Mouse (Mus musculus) liver, adult (tissue): ENCODE data around the gene Otop2.

Experiments used
- GATA4 ChIP-seq: IDR thresholded peaks from 2 replicates; pipeline ENCODE4 v1.6.1; 2014; ENCODE audit warnings: mild to moderate bottlenecking, low read length; ENCODE audit not compliant: insufficient replicate concordance

Gene Otop2

GRCm38 (mm10) chr11:115286201-115286993, 20.6 kb upstream of the Otop2 start:
- TF ChIP-seq GATA4, result no peak

DNA sequence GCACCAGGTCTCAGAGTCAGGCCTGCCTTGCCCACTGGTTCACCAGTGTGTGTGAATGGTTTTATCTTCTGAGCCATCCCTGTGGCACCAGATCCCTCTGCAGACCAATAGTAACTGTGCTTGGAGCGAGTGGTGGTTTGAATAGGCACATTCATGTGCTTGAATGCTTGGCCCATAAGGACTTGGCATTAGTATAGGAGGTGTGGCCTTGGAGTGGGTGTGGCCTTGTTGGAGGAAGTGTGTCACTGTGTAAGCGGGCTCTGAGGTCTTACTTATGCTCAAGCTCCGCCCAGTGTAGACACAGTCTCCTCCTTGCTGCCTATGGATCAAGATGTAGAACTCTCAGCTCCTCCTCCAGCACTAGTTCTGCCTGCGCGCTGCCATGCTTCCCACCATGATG, 19.6 kb upstream of the Otop2 start:
- TF ChIP-seq GATA4, result no peak

DNA sequence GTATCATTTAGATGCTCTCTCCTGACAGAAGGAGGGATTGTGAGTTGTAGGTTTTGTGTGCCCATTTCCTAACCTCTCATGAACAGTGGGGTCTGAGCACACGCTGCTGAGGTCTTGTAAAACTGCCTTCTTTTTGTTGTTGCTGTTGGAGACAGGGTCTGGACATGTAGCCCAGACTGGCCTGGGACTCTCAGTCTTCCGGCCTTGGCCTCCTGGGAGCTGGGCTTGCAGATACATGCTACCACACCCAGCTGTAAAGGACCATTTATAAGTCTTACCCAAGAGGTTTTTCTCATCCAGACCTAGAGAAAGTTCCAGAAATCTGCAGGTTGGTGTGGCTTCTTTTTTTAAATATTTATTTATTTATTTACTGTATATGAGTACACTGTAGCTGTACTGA, 18.7 kb upstream of the Otop2 start:
- TF ChIP-seq GATA4, result no peak

- TF ChIP-seq GATA4, result no peak
Observed at GRCm38 (mm10) chr11:115289885-115290284, 17.1 kb upstream of the Otop2 start.

GRCm38 (mm10) chr11:115290314-115290713, 16.6 kb upstream of the Otop2 start:
- no peak for TF ChIP-seq GATA4

DNA sequence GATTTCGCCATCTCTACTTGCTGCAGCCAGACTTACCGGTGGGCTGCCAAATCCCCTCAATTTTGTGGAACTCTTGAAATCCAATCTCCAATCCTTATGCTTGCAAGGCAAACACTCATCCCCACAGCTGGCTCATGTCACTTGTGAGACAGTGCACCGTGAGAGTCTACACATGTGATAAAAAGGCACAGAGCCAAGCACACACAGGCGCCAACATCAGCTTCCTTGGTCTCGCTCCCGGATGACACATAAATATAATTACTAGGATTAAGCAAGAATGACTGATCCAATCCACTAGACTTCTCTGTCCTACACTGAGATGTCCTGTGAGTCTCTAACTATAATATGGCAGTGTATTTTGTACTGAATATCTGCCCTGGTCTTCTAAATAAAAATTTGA, 16.0 kb upstream of the Otop2 start:
- no peak for TF ChIP-seq GATA4

- no peak for TF ChIP-seq GATA4
Observed at GRCm38 (mm10) chr11:115291503-115291902, 15.5 kb upstream of the Otop2 start.

DNA sequence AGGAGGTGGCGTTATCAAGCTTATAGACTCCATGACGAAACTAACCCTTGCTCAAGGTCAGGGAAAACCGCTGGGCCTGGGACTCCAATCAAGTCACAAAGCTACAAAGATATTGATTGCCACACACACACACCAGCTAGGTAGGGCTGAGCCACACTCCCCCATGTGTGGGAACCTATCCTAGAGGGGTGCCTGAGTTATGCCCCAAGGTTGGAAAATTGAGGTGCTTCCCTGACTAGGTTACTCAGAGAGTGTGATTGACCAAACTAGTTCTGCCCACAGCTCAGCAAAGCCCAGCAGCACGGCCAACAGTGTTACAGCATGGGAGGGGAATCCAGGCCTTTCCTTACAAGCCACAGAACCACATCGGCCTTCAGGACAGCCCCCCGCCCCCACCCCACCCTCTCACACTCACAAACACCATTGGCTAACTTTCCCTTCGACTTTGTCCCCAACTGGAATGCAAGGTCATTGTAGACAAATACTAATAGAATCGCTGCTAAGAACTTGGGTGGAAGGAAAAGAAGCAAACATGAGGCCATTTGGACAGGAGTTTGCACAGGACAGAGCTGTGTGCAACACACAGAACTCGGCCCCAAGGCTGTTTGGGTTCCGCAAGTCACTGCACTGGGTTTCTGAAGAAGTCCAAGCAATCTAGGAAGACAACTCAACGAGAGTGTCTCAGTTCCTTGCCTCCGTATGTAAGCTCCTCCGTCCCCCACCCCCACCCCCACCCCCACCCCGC, 14.2 kb upstream of the Otop2 start:
- TF ChIP-seq GATA4, result no peak

DNA sequence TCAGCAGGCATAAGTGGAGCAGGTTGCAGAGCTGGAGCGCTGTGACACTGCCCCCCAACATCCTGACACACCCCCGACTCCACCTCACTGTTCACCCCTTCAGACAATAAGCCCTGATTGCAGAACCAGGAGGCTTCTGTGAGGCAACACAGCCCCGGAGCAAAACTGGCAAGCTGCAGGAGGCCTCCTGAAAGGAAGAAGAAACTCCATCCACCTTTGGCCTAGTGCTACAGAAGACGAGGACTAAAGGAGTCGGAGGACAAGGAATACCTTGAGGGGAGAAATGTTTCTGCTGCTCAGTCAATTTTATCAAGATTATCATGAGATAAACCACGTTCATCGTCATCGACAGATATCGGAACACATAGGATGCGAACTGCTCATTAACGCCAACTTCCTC, 11.0 kb upstream of the Otop2 start:
- no peak for TF ChIP-seq GATA4

DNA sequence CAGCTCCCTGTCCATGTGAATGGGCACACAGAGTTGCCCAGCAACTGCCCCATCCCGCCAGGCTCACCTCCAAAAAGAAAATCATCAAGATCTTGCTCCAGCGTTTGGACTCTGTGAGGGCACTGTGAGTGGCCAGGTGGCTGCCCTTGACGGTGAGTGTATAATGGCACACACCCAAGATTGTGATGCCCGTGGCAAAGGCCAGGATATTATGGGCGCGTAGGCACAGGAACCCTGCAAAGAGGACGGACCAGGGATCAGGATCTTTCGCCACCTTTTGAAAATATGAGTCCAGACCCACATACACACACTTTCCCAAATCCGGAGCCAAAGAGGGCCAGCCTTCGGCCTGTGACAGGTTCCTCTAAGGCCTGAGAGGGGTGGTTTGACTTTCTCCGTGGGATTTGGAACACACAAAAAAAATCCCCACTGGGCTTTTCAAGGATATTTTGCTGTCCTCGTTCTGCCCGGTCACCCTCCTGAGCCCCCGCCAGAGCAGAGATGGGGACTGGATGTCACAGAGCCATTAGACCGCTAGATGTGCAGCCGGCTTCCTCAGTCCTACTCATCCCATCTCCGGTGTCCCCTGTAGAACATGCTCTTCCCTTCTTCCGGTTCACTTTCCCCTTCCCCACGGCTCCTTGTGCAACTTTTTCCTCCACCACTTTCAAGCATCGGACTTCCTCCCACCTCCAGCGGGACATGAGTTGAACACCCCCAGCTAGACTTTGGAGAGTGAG, 10.3 kb upstream of the Otop2 start:
- no peak for TF ChIP-seq GATA4

- TF ChIP-seq GATA4, result no peak
Observed at GRCm38 (mm10) chr11:115297214-115297826, 9.6 kb upstream of the Otop2 start, which contains the start of gene Fads6. Fads6 (minus strand) TSS chr11:115297663.

DNA sequence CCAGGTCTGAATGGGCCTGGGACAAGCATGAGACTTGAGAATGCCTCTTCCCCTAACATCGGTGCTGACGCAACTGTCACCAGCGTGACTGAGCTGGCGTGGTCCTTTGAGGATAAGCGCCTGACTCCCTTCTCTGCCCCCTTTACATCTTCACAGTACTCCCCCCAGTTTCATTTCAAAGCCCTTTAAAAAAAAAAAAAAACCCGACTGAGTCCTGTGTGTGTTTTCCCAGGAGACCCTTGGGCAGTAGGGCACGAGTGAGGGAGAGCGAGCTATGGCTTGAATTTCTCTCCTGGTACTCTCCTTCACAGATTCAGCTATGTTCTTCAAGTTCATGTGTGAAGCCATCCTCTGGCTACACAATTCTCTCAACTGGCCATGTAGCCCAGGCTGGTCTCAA, 8.8 kb upstream of the Otop2 start:
- no peak for TF ChIP-seq GATA4

DNA sequence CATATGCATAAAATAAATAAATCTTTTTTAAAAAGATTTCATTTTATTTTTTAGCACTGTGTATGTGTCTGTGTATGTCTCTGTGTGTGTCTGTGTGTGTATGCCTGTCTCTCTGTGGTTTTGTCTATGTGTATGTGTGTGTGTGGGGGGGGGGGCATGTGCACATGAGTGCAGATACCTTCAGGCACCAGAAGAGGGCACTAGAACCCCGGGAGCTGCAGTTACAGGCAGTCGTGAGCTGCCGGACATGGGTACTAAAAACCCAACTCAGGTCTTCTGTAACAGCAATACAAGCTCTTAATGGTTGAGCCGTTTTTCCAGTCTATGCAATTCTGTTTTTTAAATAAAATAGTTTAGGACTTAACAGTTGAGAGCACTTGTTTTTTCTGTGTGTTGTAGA, 6.2 kb upstream of the Otop2 start:
- TF ChIP-seq GATA4, result no peak

- no peak for TF ChIP-seq GATA4
Observed at GRCm38 (mm10) chr11:115301351-115301750, 5.6 kb upstream of the Otop2 start.

DNA sequence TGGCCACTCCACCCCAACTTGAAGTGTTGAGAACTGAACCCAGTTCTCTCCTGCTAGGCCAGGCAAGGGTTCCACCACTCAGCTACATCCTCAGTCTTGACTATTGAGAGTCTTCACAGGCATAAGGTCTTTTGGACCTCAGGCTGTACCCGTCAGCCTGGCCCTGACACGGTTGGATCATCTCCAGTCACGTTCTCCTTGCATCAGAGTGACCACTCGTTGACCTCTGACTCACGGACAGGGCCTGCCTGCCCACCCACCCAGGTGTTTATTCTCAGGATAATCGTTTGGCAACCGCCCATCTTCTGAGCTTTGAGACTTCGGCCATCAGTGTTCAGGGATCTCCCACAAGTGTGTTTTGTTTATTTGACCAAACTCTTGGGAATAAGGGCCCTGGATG, 3.8 kb upstream of the Otop2 start:
- TF ChIP-seq GATA4, result no peak
